Mouse (Mus musculus) limb, embryonic 15.5 days (tissue): Measurements from ENCODE around the gene Acsf3. TPM values are rescaled to one million over a fixed set of nuclear protein-coding genes. Genes with fewer than 3 reads are reported as not detected.
A peak's percentile ranks its signal among the peaks of the same experiment; 100 is the strongest.

ENCODE experiments used
- ATAC-seq: fragments of 200-750 bp; cut with Nextera tagmentation; 2 replicates; pipeline ENCODE4 v1.8.0; 2017; ENCODE audit warnings: low read depth, moderate TSS enrichment; ENCODE audit not compliant: insufficient number of reproducible peaks, low FRiP score, low TSS enrichment
- H3K27ac ChIP-seq: fragments of 300-500 bp; sonication (generic); 2 replicates; pipeline ENCODE4 v1.5.1; 2015; ENCODE audit warnings: moderate library complexity, mild to moderate bottlenecking, inconsistent platforms
- H3K27me3 ChIP-seq: fragments of 300-500 bp; sonication (generic); 2 replicates; pipeline ENCODE4 v1.6.1; 2015; ENCODE audit warnings: inconsistent platforms
- H3K36me3 ChIP-seq: fragments of 300-500 bp; sonication (generic); 2 replicates; pipeline ENCODE4 v1.6.1; 2015; ENCODE audit warnings: inconsistent platforms
- H3K4me1 ChIP-seq: fragments of 300-500 bp; sonication (generic); 2 replicates; pipeline ENCODE4 v1.6.1; 2015; ENCODE audit warnings: inconsistent platforms
- H3K4me2 ChIP-seq: fragments of 300-500 bp; sonication (generic); 2 replicates; pipeline ENCODE4 v1.6.1; 2015; ENCODE audit warnings: mild to moderate bottlenecking, inconsistent platforms
- H3K4me3 ChIP-seq: fragments of 300-500 bp; sonication (generic); 2 replicates; pipeline ENCODE4 v1.5.1; 2015; ENCODE audit warnings: mild to moderate bottlenecking, inconsistent platforms
- H3K9ac ChIP-seq: fragments of 300-500 bp; sonication (generic); 2 replicates; pipeline ENCODE4 v1.6.1; 2015; ENCODE audit warnings: inconsistent platforms
- H3K9me3 ChIP-seq: fragments of 300-500 bp; sonication (generic); 2 replicates; pipeline ENCODE4 v1.6.1; 2016; ENCODE audit warnings: inconsistent platforms
- WGBS: fragments of 180-500 bp; shearing (Covaris S2); methylation state at CpG from one replicate; pipeline ENCODE4 v1.1.7; 2015; 5-methylcytosine and 5-hydroxymethylcytosine counted together
- polyA plus RNA-seq: library from polyadenylated mRNA; unstranded; fragments of >200 nt; fragmentation: Nextera tagmentation; extraction: Ambion mirVana; gene quantifications from 2 replicates; pipeline ENCODE4 v1.2.1, GENCODE M21; 2015

Acsf3 gene
- polyA plus RNA-seq, 1 experiment from 2014 or later: 18.1 TPM

- no peak for ATAC-seq
- Histone ChIP-seq H3K9ac (peak overlapping the region; percentile 4; the same call in 1 of the 2 replicates), H3K36me3 (no peaks in the 10 kb centered on the region), H3K4me3 (no peak overlapping the region), H3K27me3 (peaks cover 41% of the 10 kb centered on the region), H3K27ac (0 out of 2 replicates have a peak overlapping the region, but pooled peaks have one; percentile 57), H3K9me3 (no peaks in the 10 kb centered on the region), H3K4me2 (peak overlapping the region; percentile 34; the same call in 1 of the 2 replicates), H3K4me1 (peaks cover 23% of the 10 kb centered on the region)
- 22% methylated on average over 17 of the region's 17 CpGs for WGBS
Observed at GRCm38 (mm10) chr8:122745022-122745749, 30.1 kb upstream of the Acsf3 start.

- no peak; the same call in 1 of the 2 replicates for ATAC-seq
- WGBS: 8% methylated on average over 16 of the region's 16 CpGs
Observed at GRCm38 (mm10) chr8:122745750-122746275, 29.5 kb upstream of the Acsf3 start.

GRCm38 (mm10) chr8:122746439-122746838, 28.8 kb upstream of the Acsf3 start:
- Histone ChIP-seq H3K9me3 (no peaks in the 10 kb centered on the region), H3K27me3 (peaks cover 36% of the 10 kb centered on the region), H3K9ac (no peak overlapping the region), H3K27ac (0 out of 2 replicates have a peak overlapping the region, but pooled peaks have one; percentile 58), H3K4me1 (peaks cover 23% of the 10 kb centered on the region), H3K4me3 (no peak overlapping the region), H3K36me3 (no peaks in the 10 kb centered on the region), H3K4me2 (no peak overlapping the region)
- ATAC-seq: peak; percentile 26; the same call in 1 of the 2 replicates
- 46% methylated on average over 7 of the region's 7 CpGs for whole genome bisulfite sequencing

More at GRCm38 (mm10) chr8:122745750-122746275, 29.5 kb upstream of the Acsf3 start:
- H3K9ac ChIP-seq: peak overlapping the region; percentile 4; the same call in 1 of the 2 replicates
- peak overlapping the region; percentile 34 for H3K4me2 ChIP-seq
- H3K4me1 ChIP-seq: peaks cover 23% of the 10 kb centered on the region
- peaks cover 41% of the 10 kb centered on the region for H3K27me3 ChIP-seq
- H3K4me3 ChIP-seq: 0 out of 2 replicates have a peak overlapping the region, but pooled peaks have one; percentile 1
- H3K27ac ChIP-seq: peak overlapping the region; percentile 58; the same call in 1 of the 2 replicates
- H3K9me3 ChIP-seq: no peaks in the 10 kb centered on the region
- no peaks in the 10 kb centered on the region for H3K36me3 ChIP-seq

- H3K27ac ChIP-seq: no peak overlapping the region
- peaks cover 27% of the 10 kb centered on the region for H3K27me3 ChIP-seq
Observed at GRCm38 (mm10) chr8:122747825-122748224, 27.5 kb upstream of the Acsf3 start.

GRCm38 (mm10) chr8:122749333-122749958, 25.8 kb upstream of the Acsf3 start:
- Histone ChIP-seq H3K27ac (no peak overlapping the region), H3K27me3 (peaks cover 30% of the 10 kb centered on the region)
- ATAC-seq: no peak

More at GRCm38 (mm10) chr8:122747825-122748224, 27.5 kb upstream of the Acsf3 start:
- Histone ChIP-seq H3K4me1 (peaks cover 23% of the 10 kb centered on the region), H3K9ac (no peak overlapping the region), H3K9me3 (no peaks in the 10 kb centered on the region), H3K36me3 (no peaks in the 10 kb centered on the region), H3K4me2 (no peak overlapping the region), H3K4me3 (no peak overlapping the region)
- no peak for ATAC-seq
- 100% methylated on average over 1 of the region's 1 CpGs for WGBS

GRCm38 (mm10) chr8:122751342-122751741, 23.9 kb upstream of the Acsf3 start:
- Histone ChIP-seq H3K4me2 (no peak overlapping the region), H3K4me3 (no peak overlapping the region), H3K27ac (no peak overlapping the region), H3K4me1 (peaks cover 9% of the 10 kb centered on the region), H3K9ac (no peak overlapping the region), H3K27me3 (peaks cover 14% of the 10 kb centered on the region), H3K9me3 (no peaks in the 10 kb centered on the region), H3K36me3 (no peaks in the 10 kb centered on the region)
- 54% methylated on average over 5 of the region's 5 CpGs for WGBS
- 0 out of 2 replicates have a peak, but pooled peaks have one; percentile 28 for ATAC-seq

More at GRCm38 (mm10) chr8:122749333-122749958, 25.8 kb upstream of the Acsf3 start:
- Histone ChIP-seq H3K36me3 (no peaks in the 10 kb centered on the region), H3K4me2 (no peak overlapping the region), H3K4me3 (no peak overlapping the region), H3K9ac (no peak overlapping the region), H3K4me1 (peaks cover 23% of the 10 kb centered on the region), H3K9me3 (no peaks in the 10 kb centered on the region)
- WGBS: 61% methylated on average over 6 of the region's 6 CpGs

- Histone ChIP-seq H3K27me3 (peaks cover 16% of the 10 kb centered on the region), H3K27ac (no peak overlapping the region), H3K9me3 (no peaks in the 10 kb centered on the region), H3K4me3 (no peak overlapping the region), H3K4me1 (0 out of 2 replicates have a peak, but pooled peaks cover 4% of the 10 kb centered on the region), H3K4me2 (no peak overlapping the region), H3K9ac (no peak overlapping the region), H3K36me3 (no peaks in the 10 kb centered on the region)
- 82% methylated on average over 29 of the region's 29 CpGs for WGBS
- ATAC-seq: no peak
Observed at GRCm38 (mm10) chr8:122752111-122752721, 23.1 kb upstream of the Acsf3 start.

GRCm38 (mm10) chr8:122758597-122758996, 16.7 kb upstream of the Acsf3 start:
- Histone ChIP-seq H3K4me2 (no peak overlapping the region), H3K36me3 (no peaks in the 10 kb centered on the region), H3K4me3 (no peak overlapping the region), H3K4me1 (peaks cover 5% of the 10 kb centered on the region; the same call in 1 of the 2 replicates), H3K27ac (no peak overlapping the region), H3K27me3 (peaks cover 3% of the 10 kb centered on the region; the same call in 1 of the 2 replicates), H3K9ac (no peak overlapping the region), H3K9me3 (no peaks in the 10 kb centered on the region)
- no peak for ATAC-seq

- peaks cover 3% of the 10 kb centered on the region; the same call in 1 of the 2 replicates for H3K27me3 ChIP-seq
- H3K4me1 ChIP-seq: peaks cover 5% of the 10 kb centered on the region; the same call in 1 of the 2 replicates
- no peak for ATAC-seq
- no peak overlapping the region for H3K4me2 ChIP-seq
- H3K9ac ChIP-seq: no peak overlapping the region
- no peak overlapping the region for H3K27ac ChIP-seq
- 77% methylated on average over 7 of the region's 7 CpGs for WGBS
- no peaks in the 10 kb centered on the region for H3K36me3 ChIP-seq
- H3K4me3 ChIP-seq: no peak overlapping the region
- H3K9me3 ChIP-seq: no peaks in the 10 kb centered on the region
Observed at GRCm38 (mm10) chr8:122760116-122760515, 15.2 kb upstream of the Acsf3 start.

GRCm38 (mm10) chr8:122761109-122761508, 14.2 kb upstream of the Acsf3 start:
- no peak overlapping the region for H3K4me2 ChIP-seq
- no peak overlapping the region for H3K4me3 ChIP-seq
- H3K27me3 ChIP-seq: peaks cover 3% of the 10 kb centered on the region; the same call in 1 of the 2 replicates
- no peaks in the 10 kb centered on the region for H3K9me3 ChIP-seq
- no peak overlapping the region for H3K9ac ChIP-seq
- H3K27ac ChIP-seq: no peak overlapping the region
- no peaks in the 10 kb centered on the region for H3K36me3 ChIP-seq
- WGBS: 65% methylated on average over 6 of the region's 6 CpGs
- H3K4me1 ChIP-seq: peaks cover 5% of the 10 kb centered on the region; the same call in 1 of the 2 replicates
- no peak for ATAC-seq

- H3K27ac ChIP-seq: no peak overlapping the region
- no peak overlapping the region for H3K4me2 ChIP-seq
- H3K4me3 ChIP-seq: no peak overlapping the region
- no peak for ATAC-seq
- 59% methylated on average over 12 of the region's 12 CpGs for WGBS
- no peaks in the 10 kb centered on the region for H3K36me3 ChIP-seq
- H3K9ac ChIP-seq: no peak overlapping the region
- H3K9me3 ChIP-seq: no peaks in the 10 kb centered on the region
- peaks cover 5% of the 10 kb centered on the region; the same call in 1 of the 2 replicates for H3K4me1 ChIP-seq
- no peaks in the 10 kb centered on the region for H3K27me3 ChIP-seq
Observed at GRCm38 (mm10) chr8:122762731-122763266, 12.5 kb upstream of the Acsf3 start.
